ENCODE assay signal across 21 mouse cellular contexts in the genomic region with DNA sequence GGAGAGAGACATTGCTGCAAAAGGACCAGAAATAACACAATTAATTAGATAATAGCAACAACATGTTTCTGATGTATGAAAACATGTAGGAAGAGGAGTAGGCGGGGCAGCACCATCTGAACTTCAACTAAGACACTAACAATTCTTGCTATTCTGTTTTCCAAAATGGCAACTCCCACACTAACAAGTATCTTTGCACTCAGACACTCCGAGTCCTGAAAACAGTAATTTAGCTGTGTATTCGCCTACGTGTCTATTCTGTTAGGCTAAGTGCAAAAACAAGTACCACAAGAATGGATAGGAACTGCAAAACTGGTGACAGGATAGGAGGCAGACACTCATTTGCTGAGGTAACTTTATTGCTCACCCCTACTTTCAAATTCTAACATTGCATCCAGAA.
DNase-seq lines count a peak whose midpoint lies in the region; ATAC-seq lines count a peak whose summit lies in the region.
"Had no signal": no experiment of that assay in that cellular context is flagged by ENCODE, and none has a peak within 500 bp of the region (broad histone marks: within the 10 kb centered on the region; RNA-seq: fewer than 3 reads in every experiment).

No protein-coding gene starts in this region.

- ATAC-seq in frontal cortex, adult (ENCODE audit: low TSS enrichment) = peak; percentile 57
- ATAC-seq: activated CD4-positive, CD25-positive, alpha-beta regulatory T cell, adult 4 months; CD4-positive, CD25-positive, alpha-beta regulatory T cell, adult 4 months; forebrain, embryonic 14.5 days; forebrain, postnatal 0 days; Patski had no signal

- DNase-seq in frontal cortex, postnatal 10 days (ENCODE audit: low spot score in 2 of 2) = no peak
- peak; percentile 12 to 25 for DNase-seq in right cerebral cortex, adult 2 months (ENCODE audit: low spot score in 2 of 2)
- no peak for DNase-seq in right cerebral cortex, postnatal 4 days
- DNase-seq in left cerebral cortex, adult 18-20 months (ENCODE audit: low spot score in 2 of 2) = no peak
- DNase-seq: adrenal gland, adult 8-10 months; adrenal gland, postnatal 14 days; adrenal gland, postnatal 36 days; B cell, adult 2 months; cerebellum, adult 11 months; cerebellum, adult 18-20 months; cerebellum, adult 8-10 months; cerebellum, adult 9-11 months; cerebellum, postnatal 14 days; cerebellum, postnatal 36 days; embryo, embryonic 11 days; forebrain, postnatal 0 days had no signal

Comparison
In these comparisons a context has a peak if more than half of its experiments do, and no peak if none do; other contexts are left out.
1. DNase-seq: peak in right cerebral cortex, adult 2 months (2 of 2); none in frontal cortex, postnatal 10 days (0 of 2), right cerebral cortex, postnatal 4 days (single experiment) and left cerebral cortex, adult 18-20 months (0 of 2).